Mouse (Mus musculus) cortical plate, adult 2 months (tissue): ENCODE results near the gene Ap5z1.

ENCODE experiments used
- CTCF ChIP-seq: fragments of 200-500 bp; IDR thresholded peaks from 2 replicates; pipeline ENCODE4 v1.5.1; 2011; ENCODE audit warnings: mild to moderate bottlenecking, control low read depth, low read length; ENCODE audit not compliant: insufficient read depth; ENCODE audit errors: extremely low read depth
- POLR2A ChIP-seq: fragments of 200-500 bp; IDR thresholded peaks from 2 replicates; pipeline ENCODE4 v1.6.1; 2011; ENCODE audit warnings: mild to moderate bottlenecking, low read length, control low read depth; ENCODE audit not compliant: insufficient read depth; ENCODE audit errors: extremely low read depth

DNA sequence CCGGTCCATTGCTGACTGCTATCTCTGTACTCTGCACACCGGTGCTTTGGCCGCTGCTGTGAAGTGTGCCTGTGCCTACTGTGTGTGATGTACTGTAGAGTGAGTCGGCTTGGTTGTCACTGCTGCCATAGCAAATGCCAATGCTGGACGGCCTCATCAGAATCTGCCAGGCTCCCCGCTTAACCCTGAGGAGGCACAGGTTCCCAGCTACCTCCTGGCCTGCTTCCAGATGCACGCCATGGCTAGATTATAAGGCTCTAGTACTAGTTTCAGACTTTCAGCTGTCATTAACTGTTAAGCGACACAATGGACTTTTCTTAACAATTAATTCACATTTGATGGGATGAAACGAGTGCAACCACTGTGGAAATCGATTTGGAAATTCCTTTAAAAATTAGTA, 40.6 kb upstream of the Ap5z1 start:
- TF ChIP-seq CTCF (no peak), POLR2A (no peak)
